Mouse (Mus musculus): ENCODE results near the gene Nab2.

- TF ChIP-seq CTCF (IDR thresholded peaks at IDR 0.05; ENCODE audit: low read depth, low read length) (no peak), GATA1 (IDR thresholded peaks at IDR 0.05; ENCODE audit: borderline replicate concordance, low read length) (no peak), TAL1 (conservative IDR thresholded peaks at IDR 0.05; ENCODE audit: low read depth, low read length) (no peak)
Measured at GRCm38 (mm10) chr10:127663590-127663989, 4.8 kb downstream of the Nab2 start.
